Mouse (Mus musculus) intestine, embryonic 15.5 days (tissue): ENCODE data around the gene Sf3a2. TPM values are rescaled to one million over a fixed set of nuclear protein-coding genes. Genes with fewer than 3 reads are reported as not detected.

ENCODE experiments used
- ATAC-seq: fragments of 200-750 bp; cut with Nextera tagmentation; 2 replicates; pipeline ENCODE4 v1.8.0; 2017; ENCODE audit warnings: moderate TSS enrichment, moderate library complexity
- H3K27ac ChIP-seq: fragments of 300-500 bp; sonication (generic); 2 replicates; pipeline ENCODE4 v1.5.1; 2015; ENCODE audit warnings: mild to moderate bottlenecking, inconsistent platforms
- H3K27me3 ChIP-seq: fragments of 300-500 bp; sonication (generic); replicated peaks from 2 replicates; pipeline ENCODE4 v1.6.1; 2015; ENCODE audit warnings: inconsistent platforms
- H3K36me3 ChIP-seq: fragments of 300-500 bp; sonication (generic); 2 replicates; pipeline ENCODE4 v1.6.1; 2015; ENCODE audit warnings: inconsistent platforms
- H3K4me1 ChIP-seq: fragments of 300-500 bp; sonication (generic); replicated peaks from 2 replicates; pipeline ENCODE4 v1.6.1; 2015; ENCODE audit warnings: inconsistent platforms
- H3K4me2 ChIP-seq: fragments of 300-500 bp; sonication (generic); replicated peaks from 2 replicates; pipeline ENCODE4 v1.6.1; 2015; ENCODE audit warnings: mild to moderate bottlenecking, inconsistent platforms
- H3K4me3 ChIP-seq: fragments of 300-500 bp; sonication (generic); replicated peaks from 2 replicates; pipeline ENCODE4 v1.5.1; 2015; ENCODE audit warnings: inconsistent platforms
- H3K9ac ChIP-seq: fragments of 300-500 bp; sonication (generic); 2 replicates; pipeline ENCODE4 v1.6.1; 2015; ENCODE audit warnings: inconsistent platforms
- H3K9me3 ChIP-seq: fragments of 300-500 bp; sonication (generic); 2 replicates; pipeline ENCODE4 v1.6.1; 2016; ENCODE audit warnings: inconsistent platforms
- WGBS: fragments of 180-500 bp; shearing (Covaris S2); methylation state at CpG from one replicate; pipeline ENCODE4 v1.1.7; 2015; 5-methylcytosine and 5-hydroxymethylcytosine counted together
- polyA plus RNA-seq: library from polyadenylated mRNA; unstranded; fragments of >200 nt; fragmentation: Nextera tagmentation; extraction: Ambion mirVana; gene quantifications from 2 replicates; pipeline ENCODE4 v1.2.1, GENCODE M21; 2015

Gene Sf3a2
- polyA plus RNA-seq, 1 experiment from 2014 or later = 69.7 TPM

- H3K4me1 ChIP-seq = peaks cover 27% of the 10 kb centered on the region
- peak overlapping the region; percentile 77 for H3K4me3 ChIP-seq
- H3K27ac ChIP-seq = peak overlapping the region; percentile 96
- H3K4me2 ChIP-seq = peak overlapping the region; percentile 71
- peak overlapping the region; percentile 93 for H3K9ac ChIP-seq
- no peaks in the 10 kb centered on the region for H3K9me3 ChIP-seq
- H3K27me3 ChIP-seq = no peaks in the 10 kb centered on the region
- H3K36me3 ChIP-seq = peaks cover 43% of the 10 kb centered on the region
- peak; percentile 69 for ATAC-seq
- 2% methylated on average over 59 of the region's 59 CpGs for WGBS
Observed at GRCm38 (mm10) chr10:80797186-80798149, 530 bp upstream of the Sf3a2 start.

GRCm38 (mm10) chr10:80799070-80799566 is 1.1 kb downstream of the Sf3a2 start:
- peak overlapping the region; percentile 72 for H3K4me2 ChIP-seq
- H3K9ac ChIP-seq = peak overlapping the region; percentile 93
- peaks cover 27% of the 10 kb centered on the region for H3K4me1 ChIP-seq
- 1% methylated on average over 18 of the region's 18 CpGs for WGBS
- no peak for ATAC-seq
- H3K27me3 ChIP-seq = no peaks in the 10 kb centered on the region
- peak overlapping the region; percentile 96 for H3K27ac ChIP-seq
- no peaks in the 10 kb centered on the region for H3K9me3 ChIP-seq
- peaks cover 50% of the 10 kb centered on the region for H3K36me3 ChIP-seq
- peak overlapping the region; percentile 77 for H3K4me3 ChIP-seq

DNA sequence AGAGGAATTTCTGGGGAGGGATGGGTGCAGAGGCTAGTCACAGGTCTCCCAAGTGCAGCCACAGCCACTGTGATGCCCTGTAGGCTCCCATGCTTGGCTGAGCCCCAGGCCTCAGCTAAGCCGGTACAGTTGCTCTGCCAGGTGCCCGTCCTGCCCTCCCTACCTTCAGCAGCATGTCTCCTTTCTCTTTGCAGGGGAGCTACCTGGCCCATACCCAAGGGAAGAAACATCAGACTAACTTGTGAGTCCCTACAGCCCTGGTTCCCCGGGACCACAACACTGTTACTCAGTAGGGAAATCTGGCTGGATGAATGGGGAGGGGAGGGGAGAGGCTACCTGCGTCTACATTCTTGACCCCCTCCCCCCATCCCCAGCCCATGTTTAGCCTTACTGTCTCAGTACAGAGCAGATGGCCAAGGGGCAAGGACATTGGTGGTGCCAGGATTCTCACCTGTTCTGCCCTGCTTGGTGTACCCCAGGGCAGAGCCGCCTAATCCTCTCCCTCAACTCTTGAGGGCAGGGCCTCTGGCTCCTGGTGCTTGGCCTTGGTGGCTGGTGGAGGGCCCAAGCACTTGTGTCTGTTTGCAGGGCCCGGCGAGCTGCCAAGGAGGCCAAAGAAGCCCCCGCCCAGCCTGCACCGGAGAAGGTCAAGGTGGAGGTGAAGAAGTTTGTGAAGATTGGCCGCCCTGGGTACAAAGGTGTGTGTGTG is 4.4 kb downstream of the Sf3a2 start:
- Histone ChIP-seq H3K4me3 (no peak overlapping the region), H3K36me3 (peaks cover 46% of the 10 kb centered on the region), H3K9me3 (no peaks in the 10 kb centered on the region), H3K27me3 (0 out of 2 replicates have a peak, but pooled peaks cover 3% of the 10 kb centered on the region), H3K4me2 (no peak overlapping the region), H3K9ac (no peak overlapping the region), H3K27ac (no peak overlapping the region), H3K4me1 (peaks cover 27% of the 10 kb centered on the region)
- WGBS = 85% methylated on average over 10 of the region's 10 CpGs
- no peak for ATAC-seq

GRCm38 (mm10) chr10:80802996-80803395 is 5.0 kb downstream of the Sf3a2 start:
- 87% methylated on average over 3 of the region's 3 CpGs for WGBS
- Histone ChIP-seq H3K36me3 (peaks cover 46% of the 10 kb centered on the region), H3K4me3 (no peak overlapping the region), H3K9me3 (no peaks in the 10 kb centered on the region), H3K9ac (no peak overlapping the region), H3K27ac (no peak overlapping the region), H3K27me3 (0 out of 2 replicates have a peak, but pooled peaks cover 3% of the 10 kb centered on the region), H3K4me1 (peaks cover 33% of the 10 kb centered on the region), H3K4me2 (no peak overlapping the region)
- no peak for ATAC-seq

- 100% methylated on average over 2 of the region's 2 CpGs for WGBS
- H3K27ac ChIP-seq = no peak overlapping the region
- peaks cover 46% of the 10 kb centered on the region for H3K4me1 ChIP-seq
- ATAC-seq = no peak
- peaks cover 46% of the 10 kb centered on the region for H3K36me3 ChIP-seq
- H3K9ac ChIP-seq = no peak overlapping the region
- no peak overlapping the region for H3K4me2 ChIP-seq
- H3K4me3 ChIP-seq = no peak overlapping the region
- H3K9me3 ChIP-seq = no peaks in the 10 kb centered on the region
- H3K27me3 ChIP-seq = peaks cover 14% of the 10 kb centered on the region; the same call in 1 of the 2 replicates
Observed at GRCm38 (mm10) chr10:80804340-80804739, 6.3 kb downstream of the Sf3a2 start.

GRCm38 (mm10) chr10:80804916-80805315 is 6.9 kb downstream of the Sf3a2 start, which contains the start of gene Amh:
Amh (plus strand) TSS chr10:80805243.
- H3K9me3 ChIP-seq = no peaks in the 10 kb centered on the region
- peaks cover 46% of the 10 kb centered on the region for H3K36me3 ChIP-seq
- H3K4me1 ChIP-seq = peaks cover 43% of the 10 kb centered on the region
- WGBS = 64% methylated on average over 6 of the region's 6 CpGs
- 0 out of 2 replicates have a peak within 1 kb of the TSS, but pooled peaks have one; percentile 61 for H3K9ac ChIP-seq
- H3K4me3 ChIP-seq = no peak within 1 kb of the TSS
- no peak within 1 kb of the TSS for H3K4me2 ChIP-seq
- no peak within 1 kb of the TSS for H3K27ac ChIP-seq
- peaks cover 15% of the 10 kb centered on the region; the same call in 1 of the 2 replicates for H3K27me3 ChIP-seq
- ATAC-seq = no peak

GRCm38 (mm10) chr10:80805322-80805721 is 7.3 kb downstream of the Sf3a2 start:
- WGBS = 74% methylated on average over 5 of the region's 5 CpGs
- Histone ChIP-seq H3K4me1 (peaks cover 42% of the 10 kb centered on the region), H3K4me2 (no peak overlapping the region), H3K36me3 (peaks cover 43% of the 10 kb centered on the region), H3K27me3 (peaks cover 15% of the 10 kb centered on the region; the same call in 1 of the 2 replicates), H3K4me3 (no peak overlapping the region), H3K27ac (no peak overlapping the region), H3K9ac (no peak overlapping the region), H3K9me3 (no peaks in the 10 kb centered on the region)
- ATAC-seq = no peak

- H3K4me3 ChIP-seq = no peak overlapping the region
- 23% methylated on average over 3 of the region's 3 CpGs for WGBS
- peaks cover 42% of the 10 kb centered on the region for H3K4me1 ChIP-seq
- peaks cover 17% of the 10 kb centered on the region; the same call in 1 of the 2 replicates for H3K27me3 ChIP-seq
- H3K9me3 ChIP-seq = no peaks in the 10 kb centered on the region
- H3K27ac ChIP-seq = no peak overlapping the region
- H3K36me3 ChIP-seq = peaks cover 42% of the 10 kb centered on the region
- no peak overlapping the region for H3K4me2 ChIP-seq
- 0 out of 2 replicates have a peak overlapping the region, but pooled peaks have one; percentile 61 for H3K9ac ChIP-seq
- peak; percentile 62 for ATAC-seq
Observed at GRCm38 (mm10) chr10:80805925-80806324, 7.9 kb downstream of the Sf3a2 start.

GRCm38 (mm10) chr10:80806341-80807056 is 8.5 kb downstream of the Sf3a2 start:
- Histone ChIP-seq H3K4me2 (peak overlapping the region; percentile 91), H3K4me1 (peaks cover 42% of the 10 kb centered on the region)
- ATAC-seq = no peak

DNA sequence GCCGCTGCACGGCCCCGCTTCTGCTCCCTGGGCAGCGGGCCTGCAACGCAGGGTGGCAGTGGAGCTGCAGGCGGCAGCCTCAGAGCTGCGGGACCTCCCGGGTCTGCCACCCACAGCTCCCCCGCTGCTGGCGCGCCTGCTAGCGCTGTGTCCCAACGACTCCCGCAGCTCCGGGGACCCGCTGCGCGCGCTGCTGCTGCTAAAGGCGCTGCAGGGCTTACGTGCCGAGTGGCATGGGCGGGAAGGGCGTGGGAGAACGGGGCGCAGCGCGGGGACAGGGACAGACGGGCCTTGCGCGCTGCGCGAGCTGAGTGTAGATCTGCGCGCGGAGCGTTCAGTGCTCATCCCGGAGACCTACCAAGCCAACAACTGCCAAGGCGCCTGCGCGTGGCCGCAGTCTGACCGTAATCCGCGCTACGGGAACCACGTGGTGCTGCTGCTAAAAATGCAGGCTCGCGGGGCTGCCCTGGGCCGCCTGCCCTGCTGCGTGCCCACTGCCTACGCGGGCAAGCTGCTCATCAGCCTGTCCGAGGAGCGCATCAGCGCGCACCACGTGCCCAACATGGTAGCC is 9.1 kb downstream of the Sf3a2 start:
- Histone ChIP-seq H3K9me3 (no peaks in the 10 kb centered on the region), H3K4me3 (peak overlapping the region; percentile 43), H3K4me1 (peaks cover 42% of the 10 kb centered on the region), H3K4me2 (peak overlapping the region; percentile 91), H3K27ac (peak overlapping the region; percentile 82), H3K36me3 (peaks cover 30% of the 10 kb centered on the region), H3K9ac (peak overlapping the region; percentile 61), H3K27me3 (peaks cover 17% of the 10 kb centered on the region; the same call in 1 of the 2 replicates)
- 1% methylated on average over 58 of the region's 58 CpGs for WGBS
- ATAC-seq = peak; percentile 67

More at GRCm38 (mm10) chr10:80806341-80807056, 8.5 kb downstream of the Sf3a2 start:
- peak overlapping the region; percentile 43 for H3K4me3 ChIP-seq
- peaks cover 17% of the 10 kb centered on the region; the same call in 1 of the 2 replicates for H3K27me3 ChIP-seq
- no peaks in the 10 kb centered on the region for H3K9me3 ChIP-seq
- H3K9ac ChIP-seq = peak overlapping the region; percentile 61
- H3K36me3 ChIP-seq = peaks cover 37% of the 10 kb centered on the region
- H3K27ac ChIP-seq = peak overlapping the region; percentile 82
- WGBS = 51% methylated on average over 34 of the region's 34 CpGs
